Mouse (Mus musculus) bone marrow macrophage, adult 2 months (primary cell): ENCODE data around the gene Selenbp1.

Experiments
- CTCF ChIP-seq: IDR thresholded peaks from 2 replicates; pipeline ENCODE4 v1.5.1; 2012; ENCODE audit warnings: low read depth, mild to moderate bottlenecking, low read length, moderate library complexity
- POLR2A ChIP-seq: IDR thresholded peaks from 2 replicates; pipeline ENCODE4 v1.6.1; 2012; ENCODE audit warnings: mild to moderate bottlenecking, low read depth, low read length, borderline replicate concordance

GRCm38 (mm10) chr3:94952806-94953205, 19.9 kb downstream of the Selenbp1 start:
- TF ChIP-seq POLR2A (no peak), CTCF (no peak)
